Mouse (Mus musculus) midbrain, embryonic 13.5 days (tissue): ENCODE measurements at regions not wholly inside any gene's neighbourhood (a gene's known extent, or its start where the extent isn't known, plus 50 kb on each side); places are given as distances from the start of the nearest gene placed in this dataset.
"Not testable (repeated sequence)": the region's sequence is repeated elsewhere in the genome, so short reads cannot be mapped to it uniquely, and the experiment has no call there.

ENCODE experiments used
- ATAC-seq: fragments of 200-750 bp; cut with Nextera tagmentation; 2 replicates; pipeline ENCODE4 v1.8.0; 2017; ENCODE audit warnings: mild to moderate bottlenecking, moderate TSS enrichment, moderate library complexity
- H3K27ac ChIP-seq: fragments of 300-500 bp; sonication (generic); 2 replicates; pipeline ENCODE4 v1.5.1; 2015; ENCODE audit warnings: inconsistent platforms, mild to moderate bottlenecking, moderate library complexity
- H3K27me3 ChIP-seq: fragments of 300-500 bp; sonication (generic); 2 replicates; pipeline ENCODE4 v1.6.1; 2015; ENCODE audit warnings: mild to moderate bottlenecking, inconsistent platforms
- H3K36me3 ChIP-seq: fragments of 300-500 bp; sonication (generic); 2 replicates; pipeline ENCODE4 v1.6.1; 2015; ENCODE audit warnings: mild to moderate bottlenecking, inconsistent platforms
- H3K4me1 ChIP-seq: fragments of 300-500 bp; sonication (generic); replicated peaks from 2 replicates; pipeline ENCODE4 v1.6.1; 2015; ENCODE audit warnings: inconsistent platforms
- H3K4me2 ChIP-seq: fragments of 300-500 bp; sonication (generic); replicated peaks from 2 replicates; pipeline ENCODE4 v1.6.1; 2015; ENCODE audit warnings: moderate library complexity, mild to moderate bottlenecking, inconsistent platforms
- H3K4me3 ChIP-seq: fragments of 300-500 bp; sonication (generic); replicated peaks from 2 replicates; pipeline ENCODE4 v1.5.1; 2015; ENCODE audit warnings: mild to moderate bottlenecking, inconsistent platforms
- H3K9ac ChIP-seq: fragments of 300-500 bp; sonication (generic); replicated peaks from 2 replicates; pipeline ENCODE4 v1.6.1; 2015; ENCODE audit warnings: mild to moderate bottlenecking, inconsistent platforms
- H3K9me3 ChIP-seq: fragments of 300-500 bp; sonication (generic); 2 replicates; pipeline ENCODE4 v1.6.1; 2016; ENCODE audit warnings: mild to moderate bottlenecking, inconsistent platforms
- WGBS: fragments of 180-500 bp; shearing (Covaris S2); methylation state at CpG from one replicate; pipeline ENCODE4 v1.1.7; 2015; 5-methylcytosine and 5-hydroxymethylcytosine counted together

DNA sequence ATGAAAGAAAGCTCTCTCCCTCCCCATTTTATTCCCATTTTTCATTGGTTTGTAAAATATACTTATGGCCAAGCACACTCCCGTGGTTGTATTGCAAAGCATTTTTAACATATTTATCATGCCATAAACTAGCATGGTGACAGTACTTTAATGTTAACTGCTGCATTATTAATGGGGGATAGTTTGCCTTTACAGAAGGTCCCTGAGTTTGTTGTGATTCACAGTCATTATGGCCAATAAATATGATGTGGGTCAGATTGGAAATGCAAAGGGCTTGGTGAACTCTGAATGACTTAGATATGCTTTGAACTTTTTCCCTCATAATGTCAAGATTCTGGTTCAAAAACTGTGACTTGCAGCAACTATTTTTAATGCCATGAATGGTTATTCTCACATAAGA, 157.1 kb downstream of the Fam174a start:
- no peak overlapping the region for H3K4me3 ChIP-seq
- H3K27me3 ChIP-seq, result no peaks in the 10 kb centered on the region
- H3K36me3 ChIP-seq, result no peaks in the 10 kb centered on the region
- WGBS, result 80% methylated on average over 1 of the region's 1 CpGs
- no peak overlapping the region for H3K9ac ChIP-seq
- no peaks in the 10 kb centered on the region for H3K4me1 ChIP-seq
- no peak for ATAC-seq
- H3K4me2 ChIP-seq, result no peak overlapping the region
- no peak overlapping the region for H3K27ac ChIP-seq
- no peaks in the 10 kb centered on the region for H3K9me3 ChIP-seq

DNA sequence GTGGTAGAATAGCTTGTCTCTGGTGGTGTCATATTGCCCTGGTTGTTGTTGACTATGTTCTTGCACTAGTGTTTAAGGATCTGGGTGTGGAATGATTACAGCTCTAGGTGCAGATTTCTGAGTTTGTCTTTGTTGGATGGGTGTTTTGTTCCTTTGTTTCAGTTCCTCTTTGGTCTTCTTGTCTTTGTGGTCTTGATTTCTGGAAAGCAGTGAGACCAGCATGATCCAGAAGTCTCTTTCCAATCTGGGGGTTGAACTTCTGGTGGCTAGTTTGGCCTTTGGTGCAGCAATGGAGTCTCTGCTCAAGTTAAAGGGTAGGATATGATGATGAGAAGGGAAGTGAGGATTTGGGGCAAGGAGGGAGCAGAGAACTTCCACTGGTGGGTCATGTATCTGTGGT, 174.4 kb downstream of the St8sia4 start:
- Histone ChIP-seq H3K4me1 (no peaks in the 10 kb centered on the region), H3K27me3 (no peaks in the 10 kb centered on the region), H3K9me3 (no peaks in the 10 kb centered on the region), H3K4me2 (no peak overlapping the region), H3K27ac (no peak overlapping the region), H3K9ac (no peak overlapping the region), H3K4me3 (no peak overlapping the region), H3K36me3 (no peaks in the 10 kb centered on the region)
- ATAC-seq, result no peak

DNA sequence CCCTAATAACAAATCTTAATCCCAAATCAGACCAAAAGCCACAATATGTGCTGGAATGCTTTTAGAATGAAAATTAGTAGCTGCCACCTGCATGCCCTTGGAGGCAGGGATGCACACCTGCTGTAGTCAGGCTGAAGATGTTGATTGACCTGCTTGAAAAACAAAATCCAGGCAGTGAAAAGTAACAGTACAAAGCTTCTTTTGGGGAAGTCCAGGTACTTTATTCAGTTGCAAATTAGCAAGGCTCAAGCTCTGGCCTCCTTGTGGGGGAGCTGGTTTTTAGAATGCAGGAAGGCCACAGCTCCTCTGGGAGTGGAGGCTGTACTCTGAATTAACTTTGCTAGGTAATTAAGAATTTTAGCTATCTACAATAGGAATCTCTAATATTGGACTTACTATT, 166.7 kb downstream of the St8sia4 start:
- H3K9ac ChIP-seq, H3K4me1 ChIP-seq, H3K27ac ChIP-seq, H3K9me3 ChIP-seq, H3K4me2 ChIP-seq, H3K36me3 ChIP-seq, H3K4me3 ChIP-seq, H3K27me3 ChIP-seq, ATAC-seq: not testable (repeated sequence)

DNA sequence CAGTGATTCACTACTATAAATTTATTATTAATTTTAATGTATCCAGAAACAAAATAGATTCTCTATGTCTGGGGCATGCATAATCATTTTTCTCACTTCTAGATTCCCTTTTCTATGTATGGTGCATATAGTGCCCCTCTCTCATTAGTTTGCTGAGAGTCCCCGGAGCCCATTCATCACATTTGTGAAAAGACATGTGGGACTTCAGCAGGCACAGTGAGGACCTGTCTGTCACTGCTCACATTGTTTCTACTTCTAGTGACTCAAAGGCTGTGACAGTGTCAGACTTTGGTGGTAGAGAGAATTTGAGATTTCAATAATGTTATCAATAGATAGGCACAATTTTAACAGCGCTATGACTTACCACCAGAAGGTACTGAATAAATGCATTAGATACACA, 158.7 kb downstream of the St8sia4 start:
- no peaks in the 10 kb centered on the region for H3K36me3 ChIP-seq
- no peak overlapping the region for H3K4me3 ChIP-seq
- 76% methylated on average over 2 of the region's 2 CpGs for WGBS
- H3K9ac ChIP-seq, result no peak overlapping the region
- ATAC-seq, result no peak
- peaks cover 4% of the 10 kb centered on the region; the same call in 1 of the 2 replicates for H3K9me3 ChIP-seq
- no peaks in the 10 kb centered on the region for H3K27me3 ChIP-seq
- H3K4me2 ChIP-seq, result no peak overlapping the region
- no peak overlapping the region for H3K27ac ChIP-seq
- H3K4me1 ChIP-seq, result no peaks in the 10 kb centered on the region

DNA sequence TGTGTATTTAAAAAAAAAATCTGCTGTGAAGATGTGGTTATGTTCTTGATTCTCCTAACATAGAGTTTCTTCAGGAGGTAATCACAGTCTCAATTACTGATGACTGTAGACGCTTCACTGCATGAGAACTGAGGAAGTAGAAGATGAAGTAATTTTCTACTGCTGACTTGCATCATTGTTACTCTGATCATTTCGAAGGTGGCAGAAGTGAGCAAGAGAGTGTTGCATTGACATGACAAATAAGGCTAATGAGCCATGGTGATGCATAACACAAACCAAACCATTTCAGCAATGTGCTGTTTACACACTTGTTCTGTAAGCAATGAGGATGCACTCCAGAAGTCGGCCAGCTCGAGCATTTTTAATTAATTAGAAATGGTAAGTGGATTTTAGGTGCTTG, 138.6 kb downstream of the St8sia4 start:
- Histone ChIP-seq H3K9me3 (no peaks in the 10 kb centered on the region), H3K36me3 (no peaks in the 10 kb centered on the region), H3K4me1 (no peaks in the 10 kb centered on the region), H3K4me2 (no peak overlapping the region), H3K9ac (no peak overlapping the region), H3K4me3 (no peak overlapping the region), H3K27ac (no peak overlapping the region), H3K27me3 (no peaks in the 10 kb centered on the region)
- ATAC-seq, result no peak
- 63% methylated on average over 4 of the region's 4 CpGs for WGBS

DNA sequence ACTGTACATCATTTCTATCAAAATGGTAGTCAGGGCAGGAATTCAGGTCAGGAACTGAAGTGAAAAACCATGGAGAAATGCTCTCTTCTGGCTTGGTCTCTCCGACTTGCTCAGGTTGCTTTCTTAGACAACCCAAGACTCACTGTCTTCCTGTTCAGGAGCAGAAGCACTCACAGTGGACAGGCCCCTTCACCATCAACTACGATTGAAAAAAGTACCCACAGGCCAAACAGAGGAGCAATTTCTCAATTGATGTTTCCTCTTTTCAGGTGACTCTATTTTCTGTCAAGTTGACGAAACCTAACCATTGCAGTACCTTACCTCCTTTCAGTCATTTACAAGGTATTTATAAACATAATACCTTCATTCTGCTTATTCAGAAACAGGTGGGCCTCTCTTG, 136.4 kb downstream of the St8sia4 start:
- no peak for ATAC-seq
- H3K27ac ChIP-seq, result no peak overlapping the region
- H3K27me3 ChIP-seq, result no peaks in the 10 kb centered on the region
- no peak overlapping the region for H3K4me3 ChIP-seq
- no peaks in the 10 kb centered on the region for H3K36me3 ChIP-seq
- H3K9ac ChIP-seq, result no peak overlapping the region
- H3K9me3 ChIP-seq, result no peaks in the 10 kb centered on the region
- no peak overlapping the region for H3K4me2 ChIP-seq
- H3K4me1 ChIP-seq, result no peaks in the 10 kb centered on the region
- WGBS, result 88% methylated on average over 3 of the region's 3 CpGs
